Mouse (Mus musculus): Measurements from ENCODE around the gene Gnl2.

- TF ChIP-seq CTCF (conservative IDR thresholded peaks at IDR 0.05; ENCODE audit: low read length) (no peak), POU5F1 (IDR thresholded peaks at IDR 0.05; ENCODE audit: borderline replicate concordance, low read length) (no peak), NANOG (IDR thresholded peaks at IDR 0.05; ENCODE audit: borderline replicate concordance, low read length) (no peak)
Observed at GRCm38 (mm10) chr4:124969219-124969848, 47.1 kb upstream of the Gnl2 start.

All from E14TG2a.4 (cell line).